Mouse (Mus musculus) kidney, adult 8-10 months (tissue): ENCODE measurements around the gene Plxdc2.
"Not testable (repeated sequence)": the region's sequence is repeated elsewhere in the genome, so short reads cannot be mapped to it uniquely, and the experiment has no call there.

ENCODE experiments used
- DNase-seq, 2 experiments: peaks; one replicate each; pipeline ENCODE4 v3.0.0; 2022

The Plxdc2 gene

GRCm38 (mm10) chr2:16769149-16769548 is 413.0 kb downstream of the Plxdc2 start:
- not testable (repeated sequence) for DNase-seq

- DNase-seq = no peak
These were observed 417.5 kb downstream of the Plxdc2 start for GRCm38 (mm10) chr2:16773398-16774113.

DNA sequence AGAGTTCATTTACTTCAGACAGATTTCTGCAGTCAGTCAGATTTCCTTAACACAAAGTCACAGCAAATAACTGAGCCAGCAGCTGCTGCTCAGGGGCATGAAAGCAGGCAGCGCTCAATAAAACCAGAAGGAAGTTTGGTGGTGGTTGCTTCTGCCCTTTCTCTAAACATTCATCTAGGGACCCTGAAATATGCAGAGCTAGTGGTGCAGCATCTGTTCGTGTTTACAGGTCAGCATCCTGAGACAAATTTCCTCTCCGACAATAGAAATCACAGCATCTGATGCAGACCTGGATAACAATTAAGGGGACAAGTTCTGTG is 418.0 kb downstream of the Plxdc2 start:
- DNase-seq = no peak

GRCm38 (mm10) chr2:16795283-16795682 is 439.2 kb downstream of the Plxdc2 start:
- DNase-seq = no peak
